Mouse (Mus musculus): ENCODE data around the gene Slc7a5. TPM values are rescaled to one million over a fixed set of nuclear protein-coding genes. Genes with fewer than 3 reads are reported as not detected.

The Slc7a5 gene
- polyA plus RNA-seq, 1 experiment from 2014 or later, result 17.9 TPM

DNA sequence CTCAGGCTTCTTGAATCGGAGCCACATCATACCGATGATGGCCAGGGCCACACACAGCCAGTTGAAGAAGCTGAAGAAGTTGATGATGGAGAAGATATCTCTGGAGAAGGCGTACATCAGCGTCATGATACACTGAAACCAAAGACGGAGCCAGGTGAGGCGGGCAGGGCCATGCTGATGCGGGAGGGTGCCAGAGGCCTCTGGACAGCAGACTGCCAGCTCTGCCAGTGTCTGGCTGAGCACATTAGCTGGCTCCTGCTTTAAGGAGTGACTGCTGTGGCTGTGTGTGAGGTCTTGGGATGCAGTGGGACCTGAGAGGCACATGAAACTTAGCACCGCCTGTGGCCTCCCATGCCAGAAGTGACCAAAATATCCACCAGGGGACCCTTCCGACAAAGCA lies 22.5 kb downstream of the Slc7a5 start:
- no peak for ATAC-seq
- 95% methylated on average over 9 of the region's 9 CpGs for WGBS

GRCm38 (mm10) chr8:121884181-121884580 lies 23.3 kb downstream of the Slc7a5 start:
- Histone ChIP-seq H3K27me3 (replicated peaks) (no peaks in the 10 kb centered on the region), H3K27ac (no peak overlapping the region), H3K36me3 (peaks cover 37% of the 10 kb centered on the region), H3K4me1 (replicated peaks) (no peaks in the 10 kb centered on the region), H3K4me3 (replicated peaks) (no peak overlapping the region), H3K4me2 (replicated peaks) (no peak overlapping the region), H3K9ac (no peak overlapping the region), H3K9me3 (no peaks in the 10 kb centered on the region)
- 84% methylated on average over 3 of the region's 3 CpGs for WGBS
- ATAC-seq, result no peak

More for the DNA sequence above, 22.5 kb downstream of the Slc7a5 start:
- H3K27me3 ChIP-seq (replicated peaks), result no peaks in the 10 kb centered on the region
- no peak overlapping the region for H3K27ac ChIP-seq
- H3K9ac ChIP-seq, result no peak overlapping the region
- no peaks in the 10 kb centered on the region for H3K9me3 ChIP-seq
- H3K36me3 ChIP-seq, result peaks cover 37% of the 10 kb centered on the region
- no peak overlapping the region for H3K4me2 ChIP-seq (replicated peaks)
- no peaks in the 10 kb centered on the region for H3K4me1 ChIP-seq (replicated peaks)
- H3K4me3 ChIP-seq (replicated peaks), result no peak overlapping the region

- ATAC-seq, result no peak
- Histone ChIP-seq H3K9me3 (no peaks in the 10 kb centered on the region), H3K9ac (no peak overlapping the region), H3K4me2 (replicated peaks) (no peak overlapping the region), H3K4me3 (replicated peaks) (no peak overlapping the region), H3K27ac (no peak overlapping the region), H3K27me3 (replicated peaks) (no peaks in the 10 kb centered on the region), H3K36me3 (peaks cover 34% of the 10 kb centered on the region), H3K4me1 (replicated peaks) (no peaks in the 10 kb centered on the region)
- WGBS, result 80% methylated on average over 5 of the region's 5 CpGs
These were observed 25.6 kb downstream of the Slc7a5 start for GRCm38 (mm10) chr8:121881921-121882320.

DNA sequence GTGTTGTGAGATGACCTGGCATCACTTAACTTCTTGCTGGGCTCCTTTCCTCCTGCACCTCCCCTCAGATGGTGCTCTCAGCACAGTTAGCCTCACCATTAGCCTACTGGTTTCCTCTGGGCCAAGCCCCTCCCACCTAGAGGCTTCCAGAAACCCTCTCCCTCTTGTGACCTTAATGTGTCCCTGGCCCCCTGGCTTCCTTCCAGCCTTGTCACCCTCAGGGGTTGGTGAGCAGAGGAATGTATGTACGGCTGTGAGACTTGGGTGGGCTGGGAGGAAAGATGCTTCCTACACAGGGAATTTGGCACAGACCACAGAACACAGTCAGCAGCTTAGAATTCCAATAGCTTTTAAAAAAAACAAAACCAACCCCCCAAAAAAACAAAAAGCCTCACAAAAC lies 26.7 kb downstream of the Slc7a5 start:
- H3K36me3 ChIP-seq, result peaks cover 26% of the 10 kb centered on the region
- WGBS, result 52% methylated on average over 1 of the region's 1 CpGs
- no peak for ATAC-seq

GRCm38 (mm10) chr8:121879712-121880111 lies 27.8 kb downstream of the Slc7a5 start:
- 85% methylated on average over 3 of the region's 3 CpGs for WGBS
- Histone ChIP-seq H3K27ac (no peak overlapping the region), H3K27me3 (replicated peaks) (no peaks in the 10 kb centered on the region), H3K9ac (no peak overlapping the region), H3K4me2 (replicated peaks) (no peak overlapping the region), H3K4me3 (replicated peaks) (no peak overlapping the region), H3K4me1 (replicated peaks) (peaks cover 5% of the 10 kb centered on the region; the same call in 1 of the 2 replicates), H3K36me3 (peaks cover 21% of the 10 kb centered on the region), H3K9me3 (no peaks in the 10 kb centered on the region)
- ATAC-seq, result no peak

More for the DNA sequence above, 26.7 kb downstream of the Slc7a5 start:
- Histone ChIP-seq H3K9me3 (no peaks in the 10 kb centered on the region), H3K9ac (no peak overlapping the region), H3K4me1 (replicated peaks) (no peaks in the 10 kb centered on the region), H3K4me3 (replicated peaks) (no peak overlapping the region), H3K27ac (no peak overlapping the region), H3K4me2 (replicated peaks) (no peak overlapping the region), H3K27me3 (replicated peaks) (no peaks in the 10 kb centered on the region)

- ATAC-seq, result no peak
- Histone ChIP-seq H3K4me1 (replicated peaks) (peaks cover 9% of the 10 kb centered on the region), H3K9me3 (no peaks in the 10 kb centered on the region), H3K9ac (no peak overlapping the region), H3K27ac (no peak overlapping the region), H3K4me2 (replicated peaks) (no peak overlapping the region), H3K27me3 (replicated peaks) (no peaks in the 10 kb centered on the region), H3K36me3 (peaks cover 8% of the 10 kb centered on the region; the same call in 1 of the 2 replicates), H3K4me3 (replicated peaks) (no peak overlapping the region)
- WGBS, result 79% methylated on average over 7 of the region's 7 CpGs
These were observed 29.5 kb downstream of the Slc7a5 start for GRCm38 (mm10) chr8:121877828-121878480.

GRCm38 (mm10) chr8:121877212-121877611 lies 30.3 kb downstream of the Slc7a5 start:
- no peak for ATAC-seq
- H3K27ac ChIP-seq, result no peak overlapping the region
- H3K27me3 ChIP-seq (replicated peaks), result no peaks in the 10 kb centered on the region
- H3K4me1 ChIP-seq (replicated peaks), result peaks cover 13% of the 10 kb centered on the region
- no peak overlapping the region for H3K4me3 ChIP-seq (replicated peaks)
- WGBS, result 83% methylated on average over 5 of the region's 5 CpGs
- no peaks in the 10 kb centered on the region for H3K9me3 ChIP-seq
- peaks cover under 1% of the 10 kb centered on the region; the same call in 1 of the 2 replicates for H3K36me3 ChIP-seq
- H3K9ac ChIP-seq, result no peak overlapping the region
- H3K4me2 ChIP-seq (replicated peaks), result no peak overlapping the region

- H3K4me1 ChIP-seq (replicated peaks), result peaks cover 21% of the 10 kb centered on the region
- WGBS, result 65% methylated on average over 9 of the region's 9 CpGs
- peak overlapping the region; percentile 6; the same call in 1 of the 2 replicates for H3K27ac ChIP-seq
- H3K9ac ChIP-seq, result no peak overlapping the region
- H3K4me2 ChIP-seq (replicated peaks), result no peak overlapping the region
- no peak overlapping the region for H3K4me3 ChIP-seq (replicated peaks)
- no peak for ATAC-seq
- H3K36me3 ChIP-seq, result no peaks in the 10 kb centered on the region
- H3K27me3 ChIP-seq (replicated peaks), result no peaks in the 10 kb centered on the region
- H3K9me3 ChIP-seq, result no peaks in the 10 kb centered on the region
These were observed 32.0 kb downstream of the Slc7a5 start for GRCm38 (mm10) chr8:121875517-121875916.

- no peaks in the 10 kb centered on the region for H3K9me3 ChIP-seq
- 41% methylated on average over 3 of the region's 3 CpGs for WGBS
- H3K36me3 ChIP-seq, result no peaks in the 10 kb centered on the region
- ATAC-seq, result no peak
- peak overlapping the region; percentile 32; the same call in 1 of the 2 replicates for H3K27ac ChIP-seq
- H3K9ac ChIP-seq, result no peak overlapping the region
- H3K27me3 ChIP-seq (replicated peaks), result no peaks in the 10 kb centered on the region
- H3K4me1 ChIP-seq (replicated peaks), result peaks cover 21% of the 10 kb centered on the region
- H3K4me3 ChIP-seq (replicated peaks), result no peak overlapping the region
- H3K4me2 ChIP-seq (replicated peaks), result no peak overlapping the region
These were observed 32.4 kb downstream of the Slc7a5 start for GRCm38 (mm10) chr8:121875045-121875444.

DNA sequence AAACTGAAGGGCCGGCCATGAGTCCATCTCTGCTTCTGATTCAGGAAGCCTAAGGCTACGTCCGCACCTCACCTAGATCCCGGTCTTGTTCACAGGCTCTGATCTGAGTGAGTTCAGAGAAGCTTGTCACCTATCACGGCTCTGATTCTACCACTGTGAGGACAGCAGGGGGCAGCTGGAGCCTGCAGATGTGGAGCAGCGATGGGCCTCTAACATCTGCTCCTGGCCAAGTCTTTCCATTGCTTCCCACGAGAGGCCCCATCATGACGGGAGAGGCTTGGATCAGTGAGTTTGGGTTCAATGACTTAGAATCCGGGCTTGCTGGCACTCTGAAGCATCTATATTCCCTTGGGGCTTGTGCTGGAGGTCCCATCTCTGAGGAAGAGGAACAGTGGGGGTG lies 33.5 kb downstream of the Slc7a5 start:
- no peak overlapping the region for H3K4me2 ChIP-seq (replicated peaks)
- H3K27me3 ChIP-seq (replicated peaks), result no peaks in the 10 kb centered on the region
- H3K9me3 ChIP-seq, result no peaks in the 10 kb centered on the region
- H3K4me3 ChIP-seq (replicated peaks), result no peak overlapping the region
- H3K27ac ChIP-seq, result no peak overlapping the region
- 49% methylated on average over 9 of the region's 9 CpGs for WGBS
- no peaks in the 10 kb centered on the region for H3K36me3 ChIP-seq
- ATAC-seq, result peak; percentile 64
- peaks cover 21% of the 10 kb centered on the region for H3K4me1 ChIP-seq (replicated peaks)
- no peak overlapping the region for H3K9ac ChIP-seq

DNA sequence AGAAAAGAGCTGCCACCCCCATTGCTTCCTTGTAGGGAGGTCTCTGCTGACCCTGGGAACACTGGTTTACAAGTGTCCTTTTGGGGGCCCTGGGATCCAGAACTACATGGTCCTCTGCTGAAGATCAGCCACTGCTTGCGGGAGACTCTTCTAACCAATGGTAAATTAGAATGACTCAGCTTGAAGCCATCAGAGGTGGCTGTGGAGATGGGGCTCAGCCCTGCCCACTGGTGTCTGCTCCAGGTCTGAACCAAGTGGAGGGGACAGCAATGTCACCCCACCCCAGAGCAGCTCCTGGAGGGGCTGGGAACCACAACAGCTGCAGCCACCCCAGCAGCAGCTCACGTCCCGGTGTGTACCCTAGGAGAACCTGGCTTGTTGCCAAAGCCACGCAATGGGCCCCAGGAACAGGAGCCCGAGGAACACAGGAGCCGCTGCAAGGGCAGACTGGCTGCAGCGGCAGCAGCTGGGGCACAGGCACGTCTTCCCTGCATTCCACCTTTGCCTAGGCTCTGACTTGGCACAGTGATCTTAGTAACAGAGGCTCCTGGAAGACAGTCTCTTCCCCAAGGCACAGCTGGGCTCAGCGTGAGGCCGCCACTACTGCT lies 35.6 kb downstream of the Slc7a5 start:
- 15% methylated on average over 10 of the region's 10 CpGs for WGBS
- Histone ChIP-seq H3K9me3 (no peaks in the 10 kb centered on the region), H3K27ac (peak overlapping the region; percentile 32; the same call in 1 of the 2 replicates), H3K36me3 (no peaks in the 10 kb centered on the region), H3K4me3 (replicated peaks) (no peak overlapping the region), H3K4me2 (replicated peaks) (peak overlapping the region; percentile 24; the same call in 1 of the 2 replicates), H3K27me3 (replicated peaks) (no peaks in the 10 kb centered on the region), H3K9ac (0 out of 2 replicates have a peak overlapping the region, but pooled peaks have one; percentile 24), H3K4me1 (replicated peaks) (peaks cover 21% of the 10 kb centered on the region)
- peak; percentile 77 for ATAC-seq

GRCm38 (mm10) chr8:121870190-121870589 lies 37.3 kb downstream of the Slc7a5 start:
- no peak overlapping the region for H3K27ac ChIP-seq
- no peak overlapping the region for H3K4me2 ChIP-seq (replicated peaks)
- H3K9ac ChIP-seq, result no peak overlapping the region
- no peaks in the 10 kb centered on the region for H3K27me3 ChIP-seq (replicated peaks)
- H3K36me3 ChIP-seq, result no peaks in the 10 kb centered on the region
- WGBS, result 92% methylated on average over 2 of the region's 2 CpGs
- no peak overlapping the region for H3K4me3 ChIP-seq (replicated peaks)
- ATAC-seq, result no peak
- H3K4me1 ChIP-seq (replicated peaks), result peaks cover 18% of the 10 kb centered on the region
- no peaks in the 10 kb centered on the region for H3K9me3 ChIP-seq

DNA sequence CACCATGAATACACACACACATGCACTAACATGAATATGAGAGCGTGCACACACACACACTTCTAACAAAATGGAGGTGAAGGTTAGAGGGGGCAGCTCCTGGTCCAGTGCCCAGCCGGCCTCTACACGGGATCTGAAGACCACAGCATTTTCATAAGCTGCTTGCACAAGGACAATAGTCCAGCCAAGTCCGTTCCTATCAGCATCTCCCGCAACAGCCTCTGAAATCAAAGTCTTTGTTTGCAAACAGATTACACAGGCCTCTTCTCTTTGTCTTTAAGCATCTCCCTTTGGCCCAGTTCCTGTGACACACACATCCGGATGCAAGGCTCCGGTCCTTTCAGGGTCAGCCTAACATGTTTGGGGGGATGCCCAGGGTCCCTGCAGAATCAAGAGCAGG lies 38.6 kb downstream of the Slc7a5 start:
- H3K4me1 ChIP-seq (replicated peaks), result peaks cover 12% of the 10 kb centered on the region
- no peak overlapping the region for H3K4me2 ChIP-seq (replicated peaks)
- no peak overlapping the region for H3K4me3 ChIP-seq (replicated peaks)
- no peak overlapping the region for H3K9ac ChIP-seq
- 85% methylated on average over 7 of the region's 7 CpGs for WGBS
- no peaks in the 10 kb centered on the region for H3K27me3 ChIP-seq (replicated peaks)
- H3K27ac ChIP-seq, result no peak overlapping the region
- H3K36me3 ChIP-seq, result no peaks in the 10 kb centered on the region
- ATAC-seq, result no peak
- no peaks in the 10 kb centered on the region for H3K9me3 ChIP-seq

Data from intestine, embryonic 15.5 days (tissue).